Mouse (Mus musculus) B cell, adult (primary cell): ENCODE data around the gene Nipa2. TPM values are rescaled to one million over a fixed set of nuclear protein-coding genes. Genes with fewer than 3 reads are reported as not detected.

ENCODE experiments used
- total RNA-seq: library from RNA; stranded (reverse); gene quantifications from 4 replicates; pipeline ENCODE4 v1.2.4, GENCODE M21; 2023; ENCODE audit not compliant: inconsistent age

Gene Nipa2
- total RNA-seq: 33.4 to 43.5 TPM (median 36.6 TPM) in 4 replicates

GRCm38 (mm10) chr7:55962004-55962908 is at the start of gene Nipa2:
Gene Nipa2 (minus strand): TSS chr7:55962476.

Other genes starting within 250 kb of the Nipa2 start
- gene Siglech, start 194.3 kb downstream of the Nipa2 start, total RNA-seq: 0.54 to 2.6 TPM (median 0.92 TPM) in 4 replicates
- 43.5 to 46.9 TPM (median 44.4 TPM) in 4 replicates for gene Tubgcp5, start 168.3 kb downstream of the Nipa2 start, total RNA-seq
- 43.3 to 52.3 TPM (median 49.4 TPM) in 4 replicates for gene Cyfip1, start 120.7 kb downstream of the Nipa2 start, total RNA-seq
- 0.16 to 0.36 TPM in 2 of 4 replicates, not detected in the others for gene Nipa1, start 57.5 kb upstream of the Nipa2 start, total RNA-seq
- 74.4 to 88.3 TPM (median 79.5 TPM) in 4 replicates for gene Herc2, start 87.7 kb upstream of the Nipa2 start, total RNA-seq